Mouse (Mus musculus) olfactory bulb, adult 2 months (tissue): Measurements from ENCODE around the gene Shank2.

Experiments used
- CTCF ChIP-seq: fragments of 200-500 bp; IDR thresholded peaks from 2 replicates; pipeline ENCODE4 v1.5.1; 2012; ENCODE audit warnings: low read depth, mild to moderate bottlenecking, low read length, moderate library complexity; ENCODE audit not compliant: insufficient read depth
- POLR2A ChIP-seq: fragments of 200-500 bp; IDR thresholded peaks from 2 replicates; pipeline ENCODE4 v1.6.1; 2012; ENCODE audit warnings: mild to moderate bottlenecking, low read depth, low read length, moderate library complexity; ENCODE audit not compliant: insufficient read depth

GRCm38 (mm10) chr7:144108141-144108540, 106.4 kb downstream of the Shank2 start:
- TF ChIP-seq POLR2A: no peak
- TF ChIP-seq CTCF: no peak
